ENCODE assay signal across 24 mouse cellular contexts in the genomic region with DNA sequence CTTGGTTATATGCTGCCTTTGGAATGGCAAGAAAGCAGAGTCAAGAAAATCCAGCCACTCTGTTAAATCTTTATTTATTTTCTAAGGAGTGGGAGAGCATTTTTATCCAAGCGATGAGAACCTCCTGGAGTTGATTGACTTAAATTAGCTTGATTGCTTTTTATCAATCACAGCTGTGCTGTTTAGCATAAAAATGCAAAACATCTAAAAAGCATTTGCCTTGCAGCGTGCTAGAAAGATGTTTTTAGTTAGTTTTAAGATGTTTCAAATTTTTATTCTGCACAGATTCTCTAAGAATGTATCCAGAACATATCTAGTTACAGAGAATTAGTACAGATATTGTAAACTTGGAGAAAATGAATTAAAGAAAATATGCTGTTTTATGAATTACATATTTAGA.
A peak's percentile ranks its signal among the peaks of the same experiment; 100 is the strongest.
DNase-seq lines count a peak whose midpoint lies in the region; ATAC-seq and TF ChIP-seq lines count a peak whose summit lies in the region.
"Had no signal": no experiment of that assay in that cellular context is flagged by ENCODE, and none has a peak within 500 bp of the region (broad histone marks: within the 10 kb centered on the region; RNA-seq: fewer than 3 reads in every experiment).

No protein-coding gene starts in this region.

- WGBS in forebrain, embryonic 14.5 days, result 44% methylated on average over 2 of the region's 2 CpGs
- 25% methylated on average over 2 of the region's 2 CpGs for WGBS in forebrain, postnatal 0 days
- 19% methylated on average over 2 of the region's 2 CpGs for WGBS in embryonic facial prominence, embryonic 14.5 days

- no peaks in the 10 kb centered on the region for H3K4me1 ChIP-seq in forebrain, embryonic 14.5 days (ENCODE audit: control insufficient read depth, insufficient read depth, low read length)
- H3K4me1 ChIP-seq in forebrain, postnatal 0 days (ENCODE audit: insufficient read depth), result no peaks in the 10 kb centered on the region
- H3K4me1 ChIP-seq in embryonic facial prominence, embryonic 14.5 days (ENCODE audit: control insufficient read depth, insufficient read depth, low read length), result peaks cover 16% of the 10 kb centered on the region
- H3K4me1 ChIP-seq: forebrain, embryonic 15.5 days had no signal

- TF ChIP-seq CTCF in forebrain, postnatal 0 days (IDR thresholded peaks at IDR 0.05; ENCODE audit: low read depth), result no peak
- TF ChIP-seq CTCF in brain, embryonic 14.5 days (IDR thresholded peaks at IDR 0.05; ENCODE audit: borderline replicate concordance, extremely low read depth, insufficient read depth, insufficient read length), result no peak

- no peak for TF ChIP-seq POLR2A in brain, embryonic 14.5 days (IDR thresholded peaks at IDR 0.05; ENCODE audit: borderline replicate concordance, extremely low read depth, insufficient read depth, insufficient read length, poor library complexity, severe bottlenecking)

- no peak overlapping the region for H3K4me2 ChIP-seq in forebrain, embryonic 14.5 days (ENCODE audit: low read length)
- H3K4me2 ChIP-seq in forebrain, postnatal 0 days (ENCODE audit: low read depth), result no peak overlapping the region
- H3K4me2 ChIP-seq in embryonic facial prominence, embryonic 14.5 days (ENCODE audit: low read depth, low read length), result no peak overlapping the region
- H3K4me2 ChIP-seq: forebrain, embryonic 12.5 days; forebrain, embryonic 15.5 days had no signal

- H3K9me3 ChIP-seq in forebrain, embryonic 14.5 days (replicated peaks; ENCODE audit: control insufficient read depth, low read length), result no peaks in the 10 kb centered on the region
- no peaks in the 10 kb centered on the region for H3K9me3 ChIP-seq in forebrain, postnatal 0 days (ENCODE audit: low read length)
- H3K9me3 ChIP-seq in embryonic facial prominence, embryonic 14.5 days (ENCODE audit: control insufficient read depth, low read length), result no peaks in the 10 kb centered on the region
- H3K9me3 ChIP-seq: embryonic facial prominence, embryonic 13.5 days; forebrain, embryonic 10.5 days; forebrain, embryonic 12.5 days; forebrain, embryonic 15.5 days had no signal

- no peak overlapping the region for H3K9ac ChIP-seq in forebrain, embryonic 14.5 days (ENCODE audit: low read length)
- no peak overlapping the region for H3K9ac ChIP-seq in forebrain, postnatal 0 days
- no peak overlapping the region for H3K9ac ChIP-seq in embryonic facial prominence, embryonic 14.5 days (ENCODE audit: low read depth, low read length)
- H3K9ac ChIP-seq: embryonic facial prominence, embryonic 13.5 days; forebrain, embryonic 12.5 days; forebrain, embryonic 15.5 days had no signal

- H3K27me3 ChIP-seq in forebrain, embryonic 14.5 days (replicated peaks; ENCODE audit: control insufficient read depth, insufficient read depth, low read length), result no peaks in the 10 kb centered on the region
- no peaks in the 10 kb centered on the region for H3K27me3 ChIP-seq in forebrain, postnatal 0 days (ENCODE audit: insufficient read depth, low read length)
- H3K27me3 ChIP-seq in embryonic facial prominence, embryonic 14.5 days (replicated peaks; ENCODE audit: control insufficient read depth, insufficient read depth, low read length), result no peaks in the 10 kb centered on the region
- H3K27me3 ChIP-seq: CH12.LX; embryonic facial prominence, embryonic 13.5 days; forebrain, embryonic 12.5 days; forebrain, embryonic 15.5 days had no signal

- DNase-seq in forebrain, embryonic 14.5 days (ENCODE audit: low spot score), result peak; percentile 29
- DNase-seq in forebrain, postnatal 0 days, result no peak
- peak; percentile 32 for DNase-seq in brain, embryonic 14.5 days (ENCODE audit: low read depth)
- DNase-seq in embryonic facial prominence, embryonic 14.5 days (ENCODE audit: low spot score), result peak; percentile 86
- DNase-seq in lung, adult 18-20 months, result no peak
- no peak for DNase-seq in kidney, adult 11 months
- DNase-seq: adrenal gland, adult 2 months; adrenal gland, postnatal 10 days; adrenal gland, postnatal 25 days; cerebellum, adult 11 months; cerebellum, adult 18-20 months; cerebellum, adult 8-10 months; cerebellum, adult 9-11 months; cerebellum, postnatal 14 days; cerebellum, postnatal 36 days; embryo, embryonic 11 days had no signal

- H3K27ac ChIP-seq in forebrain, embryonic 14.5 days (ENCODE audit: low read depth, low read length), result no peak overlapping the region
- no peak overlapping the region for H3K27ac ChIP-seq in forebrain, postnatal 0 days (ENCODE audit: low read depth, low read length)
- H3K27ac ChIP-seq in embryonic facial prominence, embryonic 14.5 days (replicated peaks; ENCODE audit: low read depth, low read length), result peak overlapping the region; percentile 61; the same call in 1 of the 2 replicates
- H3K27ac ChIP-seq: forebrain, embryonic 10.5 days; forebrain, embryonic 12.5 days; forebrain, embryonic 15.5 days had no signal

- no peak for ATAC-seq in forebrain, embryonic 14.5 days
- ATAC-seq in forebrain, postnatal 0 days, result no peak
- ATAC-seq in embryonic facial prominence, embryonic 14.5 days (ENCODE audit: low read depth), result peak; percentile 53
- ATAC-seq in CD4-positive, CD25-positive, alpha-beta regulatory T cell, adult 4 months, result no peak
- ATAC-seq: forebrain, embryonic 15.5 days had no signal

- H3K36me3 ChIP-seq in forebrain, embryonic 14.5 days (ENCODE audit: control insufficient read depth, insufficient read depth, low read length), result no peaks in the 10 kb centered on the region
- no peaks in the 10 kb centered on the region for H3K36me3 ChIP-seq in forebrain, postnatal 0 days (ENCODE audit: insufficient read depth)
- H3K36me3 ChIP-seq in embryonic facial prominence, embryonic 14.5 days (ENCODE audit: control insufficient read depth, insufficient read depth, low read length), result no peaks in the 10 kb centered on the region
- H3K36me3 ChIP-seq: embryonic facial prominence, embryonic 13.5 days; forebrain, embryonic 10.5 days; forebrain, embryonic 12.5 days; forebrain, embryonic 15.5 days; G1E had no signal

- no peak overlapping the region for H3K4me3 ChIP-seq in forebrain, embryonic 14.5 days (ENCODE audit: low read depth, low read length)
- H3K4me3 ChIP-seq in forebrain, postnatal 0 days (ENCODE audit: low read depth, low read length), result no peak overlapping the region
- no peak overlapping the region for H3K4me3 ChIP-seq in embryonic facial prominence, embryonic 14.5 days (ENCODE audit: low read depth, low read length)
- H3K4me3 ChIP-seq: embryonic facial prominence, embryonic 13.5 days; erythroblast, embryonic 14.5 days; forebrain, embryonic 10.5 days; forebrain, embryonic 12.5 days; forebrain, embryonic 15.5 days had no signal

Comparison
In these comparisons a context has a peak if more than half of its experiments do, and no peak if none do; other contexts are left out.
1. DNase-seq: peak in forebrain, embryonic 14.5 days (single experiment), brain, embryonic 14.5 days (single experiment) and embryonic facial prominence, embryonic 14.5 days (single experiment); none in forebrain, postnatal 0 days (single experiment), lung, adult 18-20 months (0 of 2) and kidney, adult 11 months (single experiment).